Mouse (Mus musculus): ENCODE measurements around the gene Srpk2.
"Not testable (repeated sequence)": the region's sequence is repeated elsewhere in the genome, so short reads cannot be mapped to it uniquely, and the experiment has no call there.

Gene Srpk2

DNA sequence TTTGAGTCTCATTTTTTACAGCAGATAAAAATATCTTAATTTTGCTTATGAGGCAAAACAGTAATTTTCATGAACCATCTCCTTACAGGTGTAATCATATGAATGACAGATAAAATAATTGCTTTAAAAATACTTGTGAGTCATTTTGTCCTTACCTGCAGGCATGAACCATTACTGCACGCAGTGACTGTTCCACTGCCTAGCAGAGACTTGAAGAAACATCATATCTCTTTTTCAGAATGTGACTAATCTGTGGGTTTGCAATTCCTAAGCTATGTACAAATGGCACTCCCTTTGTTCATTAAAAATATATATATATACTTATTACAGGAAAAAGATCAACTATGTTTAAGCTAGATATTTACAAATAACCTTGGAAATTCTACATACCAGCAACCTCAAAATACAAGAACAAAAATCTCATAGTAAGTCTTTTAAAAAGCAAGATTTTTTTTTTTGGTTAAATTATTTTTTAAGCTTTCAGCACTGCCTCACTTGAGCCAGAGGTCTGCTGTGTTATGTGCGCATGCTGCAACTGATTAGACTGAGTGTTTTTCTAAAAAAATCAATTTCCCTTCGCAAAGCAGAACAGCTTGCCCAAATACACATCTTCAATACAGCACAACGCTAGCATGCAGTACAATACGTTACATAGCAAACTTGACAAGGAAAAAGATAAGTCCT is 68.7 kb downstream of the Srpk2 start:
- DNase-seq (ENCODE audit: low spot score in 2 of 2) = no peak

DNA sequence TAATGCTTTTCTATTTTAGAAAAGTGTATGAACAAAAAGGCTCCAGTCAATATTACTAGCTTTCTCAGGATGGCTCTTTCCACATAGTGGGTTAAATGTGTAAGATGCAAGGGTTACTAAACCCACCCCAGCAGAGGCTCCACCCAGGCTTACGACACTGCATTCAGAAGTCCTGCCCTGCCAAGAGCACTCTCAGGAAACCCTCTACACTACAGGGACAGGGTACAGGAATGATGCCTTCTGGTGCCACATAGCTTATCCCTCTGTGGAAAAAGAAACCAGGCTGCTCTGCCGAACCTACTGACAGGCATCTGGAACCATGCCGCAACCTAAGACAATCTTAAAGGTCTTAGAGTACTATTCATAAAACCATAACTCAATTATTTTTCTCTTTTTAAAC is 71.6 kb downstream of the Srpk2 start:
- DNase-seq (ENCODE audit: low spot score in 2 of 2) = no peak

DNA sequence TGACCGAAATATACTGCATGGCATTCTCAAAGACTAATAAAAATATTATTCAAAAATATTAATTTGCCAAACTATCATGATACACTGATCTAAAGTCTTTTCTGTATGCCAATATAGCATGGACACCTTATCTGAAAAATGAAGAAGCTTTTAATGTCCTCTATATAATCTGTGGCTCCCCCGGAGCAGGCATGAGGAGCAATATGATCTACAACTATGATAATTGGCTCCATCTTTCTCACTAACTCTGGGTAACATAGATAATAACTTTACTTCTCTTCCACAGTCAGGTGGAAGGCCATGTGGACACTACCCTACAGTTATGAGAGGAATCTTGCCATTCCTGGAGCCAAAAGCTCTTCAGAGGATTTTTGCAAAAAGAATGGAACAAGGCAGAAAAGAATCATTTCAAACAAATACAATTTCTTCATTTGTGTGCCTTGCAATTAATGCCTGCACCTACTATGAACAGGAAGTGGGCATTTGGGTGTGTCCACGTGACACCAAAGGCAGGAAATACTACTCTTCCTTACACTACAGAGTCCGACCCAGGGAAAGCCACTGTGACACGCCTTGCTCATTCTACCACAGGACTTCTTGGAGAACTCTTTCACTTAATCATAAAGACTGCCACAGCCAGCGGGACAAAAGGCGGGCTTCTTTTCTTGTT is 80.2 kb downstream of the Srpk2 start:
- DNase-seq (ENCODE audit: low spot score in 2 of 2) = no peak

DNA sequence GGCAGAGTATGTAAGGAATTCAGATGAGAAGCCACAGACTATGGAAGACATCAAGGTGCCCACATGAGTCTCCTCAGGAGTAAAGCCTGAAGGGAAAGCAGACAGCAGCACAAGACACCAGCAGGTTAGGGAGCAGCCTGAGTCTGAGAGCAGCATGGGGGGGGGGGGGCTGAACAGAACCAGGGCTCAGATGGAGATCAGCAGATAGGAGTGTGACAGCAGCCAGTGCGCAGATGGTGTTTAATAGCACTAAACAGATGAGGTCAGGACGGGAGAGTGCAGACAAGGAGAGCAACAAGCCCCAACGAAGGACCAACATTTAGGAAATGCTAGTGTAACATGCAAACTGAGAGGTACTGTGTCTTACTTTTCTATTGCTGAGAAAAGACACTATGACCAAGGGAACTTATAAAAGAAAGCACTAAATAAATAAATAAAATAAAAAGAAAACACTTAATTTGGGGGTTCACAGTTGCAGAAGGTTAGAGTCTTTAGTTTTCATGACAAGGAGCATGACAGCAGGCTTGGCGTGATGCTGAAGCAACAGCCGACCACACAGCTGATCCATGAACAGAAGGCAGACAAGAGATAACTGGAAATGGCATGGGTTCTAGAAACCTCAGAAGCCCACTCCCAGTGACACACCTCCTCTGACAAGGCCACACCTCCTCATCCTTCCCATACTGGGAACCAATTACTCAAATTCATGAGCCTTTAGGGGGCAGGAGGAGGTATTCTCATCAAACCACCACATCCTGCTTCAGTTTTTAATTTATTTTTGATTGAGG is 84.5 kb downstream of the Srpk2 start:
- no peak for DNase-seq (ENCODE audit: low spot score in 2 of 2)

DNA sequence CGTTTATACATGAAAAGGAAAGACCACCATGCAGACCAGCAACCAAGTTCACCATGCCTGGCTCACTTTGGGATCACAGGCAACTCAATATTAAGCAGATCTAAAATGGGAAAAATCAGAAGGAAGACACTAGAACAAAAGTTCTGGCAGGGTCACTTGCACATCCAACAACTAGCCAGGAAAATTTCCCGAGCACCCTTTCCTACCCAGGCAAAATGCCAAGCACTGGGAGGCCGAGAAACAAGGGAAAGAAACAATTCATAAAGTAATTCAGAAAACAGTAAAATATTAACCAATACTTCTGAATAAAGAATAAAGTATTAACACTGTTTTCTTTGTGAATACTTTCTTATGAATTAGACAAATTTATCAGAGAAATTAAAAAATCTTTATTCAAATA is 85.2 kb downstream of the Srpk2 start:
- DNase-seq (ENCODE audit: low spot score in 2 of 2) = no peak

DNA sequence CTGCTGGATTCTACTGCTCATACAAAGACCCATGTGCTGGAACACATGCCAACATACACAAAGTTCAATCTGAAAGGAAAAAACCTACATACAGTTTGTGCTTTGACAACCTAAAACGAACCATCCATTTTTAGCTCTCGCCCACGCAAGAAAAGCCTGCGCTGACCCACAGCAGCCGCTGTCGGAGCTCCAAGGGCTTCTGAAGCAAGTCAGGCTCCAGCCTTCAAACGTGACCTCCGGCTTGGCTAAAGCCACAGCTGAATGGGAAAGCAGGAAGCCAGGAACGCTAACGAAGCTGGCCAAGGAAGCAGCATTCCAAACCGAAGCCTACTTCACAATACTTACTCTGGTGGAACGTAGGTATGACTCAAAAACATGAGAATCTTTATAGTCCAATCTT is 85.9 kb downstream of the Srpk2 start:
- peak; percentile 27 to 46 for DNase-seq (ENCODE audit: low spot score in 2 of 2)

DNA sequence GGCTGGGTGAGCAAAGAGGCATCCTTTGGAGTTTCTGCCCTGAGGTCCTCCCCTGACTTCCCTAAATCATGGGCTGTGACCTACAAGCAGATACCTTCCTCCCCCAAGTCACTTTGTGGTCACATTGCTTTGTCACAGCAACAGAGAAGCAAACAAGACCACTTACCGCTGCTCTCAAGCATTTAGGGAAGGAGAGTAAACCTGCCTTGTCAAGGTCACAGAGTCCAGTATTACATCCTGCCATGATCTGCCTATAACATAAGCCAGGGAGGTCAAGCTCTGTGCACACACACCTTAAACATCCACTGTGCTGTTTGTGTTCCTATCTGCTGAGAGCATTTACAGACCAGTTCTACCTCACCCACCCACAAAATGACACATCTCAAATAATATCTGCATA is 86.4 kb downstream of the Srpk2 start:
- DNase-seq (ENCODE audit: low spot score in 2 of 2) = no peak

DNA sequence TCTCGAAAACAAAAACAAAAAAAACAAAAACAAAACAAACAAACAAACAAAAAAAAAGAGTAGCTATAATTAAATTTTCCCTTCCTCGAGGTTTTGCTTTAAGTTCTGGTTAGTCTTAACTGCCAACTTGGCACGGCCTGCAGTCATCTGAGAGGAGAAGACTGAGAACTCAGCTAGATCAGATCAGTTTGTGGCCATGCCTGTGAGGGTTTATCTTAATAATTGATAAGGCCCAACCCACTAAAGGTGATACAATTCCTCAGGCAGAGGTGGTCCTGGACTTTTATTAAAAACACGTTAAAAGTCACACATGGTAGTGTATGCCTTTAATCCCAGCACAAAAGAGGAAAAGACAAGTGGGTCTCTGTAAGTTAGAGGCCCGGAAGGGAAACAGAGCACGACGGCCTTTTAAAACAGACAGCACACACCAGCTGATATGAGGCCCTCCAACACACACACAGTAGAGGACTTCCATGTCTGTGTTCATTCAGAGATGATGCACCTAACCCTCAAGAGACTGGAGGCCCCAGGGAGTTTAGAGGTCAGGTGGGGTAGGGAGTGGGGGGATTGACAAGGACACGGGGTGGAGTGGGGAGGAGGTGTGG is 87.1 kb downstream of the Srpk2 start:
- no peak for DNase-seq (ENCODE audit: low spot score in 2 of 2)

DNA sequence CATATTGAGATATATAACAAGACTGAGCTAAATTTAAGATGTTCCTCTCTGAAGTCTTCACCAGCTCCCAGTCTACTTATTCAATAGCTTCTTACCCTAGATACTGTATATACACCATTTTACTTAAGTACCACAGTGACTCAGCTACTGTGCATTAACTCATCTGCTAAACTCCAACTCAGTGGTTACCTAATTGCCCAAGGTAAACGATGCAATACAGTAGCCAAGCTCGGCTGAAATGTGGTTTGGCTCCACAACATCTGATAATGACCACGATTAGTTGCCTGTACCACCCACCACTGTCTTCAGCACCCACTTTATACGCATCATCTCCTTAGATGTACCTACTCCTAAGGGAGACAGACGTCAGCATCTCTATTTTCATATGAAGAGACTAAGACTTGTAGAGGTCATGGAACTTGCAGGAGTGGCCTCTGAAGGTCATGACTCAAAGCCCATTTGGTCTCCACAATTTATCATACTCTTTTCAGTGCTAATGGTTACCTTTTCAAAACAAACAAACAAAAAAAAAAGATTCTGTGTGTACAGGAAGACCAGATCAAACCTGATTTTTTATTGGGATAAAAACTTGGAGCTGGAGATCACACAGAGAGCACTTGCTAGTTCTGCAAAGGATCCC is 88.0 kb downstream of the Srpk2 start:
- DNase-seq (ENCODE audit: low spot score in 2 of 2) = no peak

DNA sequence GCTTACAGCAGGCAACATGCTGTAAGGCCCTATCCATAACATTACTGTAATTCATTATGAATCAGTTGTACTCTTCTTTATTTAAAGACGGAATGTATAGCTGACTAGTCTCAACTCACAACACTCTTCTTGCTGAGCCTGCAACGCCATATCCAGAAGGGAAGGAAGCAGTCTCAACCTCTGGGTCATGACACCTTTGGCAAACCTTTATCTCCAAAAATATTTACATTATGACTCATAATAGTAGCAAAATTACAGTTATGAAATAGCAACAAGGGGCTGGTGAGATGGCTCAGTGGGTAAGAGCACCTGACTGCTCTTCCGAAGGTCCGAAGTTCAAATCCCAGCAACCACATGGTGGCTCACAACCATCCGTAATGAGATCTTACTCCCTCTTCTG is 94.1 kb downstream of the Srpk2 start:
- DNase-seq (ENCODE audit: low spot score in 2 of 2) = not testable (repeated sequence)

DNA sequence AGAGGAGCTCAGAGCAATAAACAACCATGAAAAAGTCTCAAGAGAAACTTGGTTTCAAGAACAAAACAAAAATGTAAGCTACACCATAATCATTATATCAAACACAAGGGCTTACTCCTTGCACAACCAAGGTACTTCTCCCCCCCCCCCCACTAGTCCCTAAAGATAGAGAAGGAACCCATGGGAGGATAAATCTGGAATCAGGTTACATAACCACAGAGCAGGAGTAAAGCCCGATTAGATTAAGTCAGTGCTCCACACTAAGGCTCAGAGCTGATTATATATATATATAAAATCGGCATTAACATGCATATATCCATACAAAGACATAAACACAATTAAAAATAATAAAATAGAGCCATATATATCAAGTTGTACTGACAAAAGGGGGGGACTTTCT is 96.8 kb downstream of the Srpk2 start:
- DNase-seq (ENCODE audit: low spot score in 2 of 2) = no peak

DNA sequence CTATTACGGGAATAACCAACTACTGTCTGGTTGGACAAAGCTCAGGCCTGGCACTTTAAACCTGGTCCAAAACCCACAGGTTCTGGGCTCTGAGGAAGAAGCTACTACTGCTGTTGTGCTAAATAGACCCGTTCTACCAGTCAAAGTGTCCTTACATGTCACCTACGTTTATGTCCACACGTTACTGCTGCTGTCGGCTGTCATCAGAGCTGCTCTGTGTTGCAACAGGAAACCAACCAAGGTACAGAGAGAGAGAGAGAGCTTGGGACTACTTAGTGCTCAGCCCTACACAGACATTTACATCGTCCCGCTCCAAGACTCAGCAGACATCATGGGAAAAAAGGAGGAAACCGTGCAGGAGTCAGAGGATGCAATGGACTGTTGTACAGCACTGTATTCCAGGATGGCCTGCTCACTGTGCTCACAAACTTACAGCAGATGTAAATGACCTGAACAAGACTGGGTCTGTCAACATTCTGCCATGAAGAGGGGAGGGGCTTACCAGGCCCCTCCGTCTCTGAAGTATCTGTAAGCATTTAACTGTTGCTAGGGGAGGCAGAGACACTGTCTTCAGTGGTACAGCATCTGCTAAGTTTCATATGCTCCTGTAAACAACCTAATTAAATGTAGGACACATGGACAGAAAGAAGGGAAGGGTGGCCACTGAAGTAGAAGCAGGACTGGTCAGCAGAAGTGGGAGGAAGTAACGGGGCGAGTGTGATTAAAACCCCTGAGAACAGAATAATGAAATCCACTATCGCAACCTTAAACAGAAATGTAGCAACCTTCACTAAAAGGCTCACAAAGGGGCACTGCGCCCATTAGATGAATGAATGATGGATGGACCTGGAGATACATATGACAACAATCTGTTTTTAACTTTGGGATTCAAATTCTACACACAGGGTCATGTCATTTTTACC is 97.6 kb downstream of the Srpk2 start:
- DNase-seq (ENCODE audit: low spot score in 2 of 2) = no peak

DNA sequence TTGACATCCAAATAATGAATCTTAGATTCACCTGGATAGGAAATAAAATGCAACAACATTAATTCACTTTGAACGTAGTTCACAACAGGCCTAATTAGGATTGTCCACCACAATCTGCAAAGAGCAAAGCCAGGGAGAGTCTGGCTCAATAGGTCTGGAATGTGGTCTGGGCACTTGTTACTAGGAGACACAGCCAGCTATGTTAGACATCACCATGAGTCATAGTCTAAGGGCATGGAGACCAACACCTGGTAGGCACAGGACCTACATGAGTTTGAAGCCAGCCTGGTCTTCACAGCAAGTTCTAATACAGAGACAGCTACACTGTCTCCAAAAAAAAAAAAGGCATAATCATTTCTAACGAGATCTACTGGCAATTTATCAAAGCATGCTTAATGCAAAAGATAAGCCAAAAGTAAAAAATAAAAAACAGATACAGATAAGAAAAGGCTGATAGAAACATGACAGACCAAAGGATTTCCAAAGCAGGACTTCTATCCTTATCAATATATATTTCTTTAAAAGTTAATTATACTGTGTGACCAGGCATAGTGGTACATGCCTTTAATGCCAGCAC is 102.8 kb downstream of the Srpk2 start:
- no peak for DNase-seq (ENCODE audit: low spot score in 2 of 2)

DNA sequence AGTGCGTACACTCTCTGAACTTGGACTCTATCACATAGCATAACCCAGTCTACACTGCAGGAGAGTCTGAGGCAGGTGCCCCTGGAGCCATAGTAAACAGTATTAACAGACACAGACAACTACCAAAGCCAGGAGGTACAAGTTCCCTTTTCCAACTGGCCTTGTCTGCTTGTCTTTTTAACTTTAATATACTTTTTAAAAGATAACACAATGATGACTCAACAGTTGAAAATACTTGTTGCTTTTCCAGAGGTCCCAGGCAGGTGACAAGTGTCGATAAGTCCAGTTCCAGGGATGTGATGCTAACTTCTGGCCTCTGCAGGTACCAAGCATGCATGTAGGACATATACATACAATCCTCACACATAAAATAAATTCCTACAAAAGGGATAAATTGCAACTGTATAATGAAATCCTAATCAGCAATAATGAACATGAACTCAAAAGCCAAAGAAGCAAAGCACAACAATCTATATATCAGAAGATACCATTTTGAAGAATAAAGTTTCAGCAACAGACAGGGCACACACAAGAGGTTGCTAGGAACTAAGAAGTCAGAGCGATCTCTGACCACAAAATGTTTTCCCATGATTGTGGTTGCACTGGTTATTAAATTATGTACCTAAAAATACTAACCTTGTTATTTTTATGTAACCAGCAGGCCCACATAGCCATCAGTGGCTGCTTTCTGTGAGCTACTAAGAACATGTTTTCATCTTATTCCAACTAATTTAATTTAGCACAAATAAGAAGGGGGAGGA is 105.1 kb downstream of the Srpk2 start:
- DNase-seq (ENCODE audit: low spot score in 2 of 2) = no peak

DNA sequence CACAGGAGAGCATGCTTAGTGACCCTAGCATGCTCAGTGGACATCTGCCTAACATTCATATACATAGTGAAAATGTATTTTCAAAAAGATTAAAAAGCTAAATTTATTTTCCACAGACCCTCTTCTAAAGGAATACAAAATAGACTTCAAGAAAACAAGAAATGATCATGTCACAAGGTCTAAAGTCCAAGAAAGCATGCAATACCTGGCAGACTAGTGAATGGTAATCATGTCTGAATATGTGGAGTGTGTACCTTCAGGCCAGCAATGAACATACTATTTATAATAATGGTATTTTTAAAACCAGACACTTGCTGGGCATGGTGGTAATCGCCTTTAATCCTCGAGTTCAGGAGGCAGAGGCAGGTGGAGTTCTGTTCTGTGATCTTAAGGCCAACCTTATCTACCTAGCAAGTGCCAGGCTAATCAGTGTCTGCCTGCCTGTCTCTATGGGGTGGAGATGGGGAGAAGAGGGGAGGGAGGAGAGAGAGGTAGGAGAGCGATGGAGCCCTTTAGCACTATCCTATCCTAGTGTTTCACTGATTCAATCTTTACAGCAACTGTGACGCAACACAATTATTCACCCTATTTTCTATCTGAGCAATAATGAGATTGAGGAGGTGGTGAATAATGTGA is 106.0 kb downstream of the Srpk2 start:
- no peak for DNase-seq (ENCODE audit: low spot score in 2 of 2)

DNA sequence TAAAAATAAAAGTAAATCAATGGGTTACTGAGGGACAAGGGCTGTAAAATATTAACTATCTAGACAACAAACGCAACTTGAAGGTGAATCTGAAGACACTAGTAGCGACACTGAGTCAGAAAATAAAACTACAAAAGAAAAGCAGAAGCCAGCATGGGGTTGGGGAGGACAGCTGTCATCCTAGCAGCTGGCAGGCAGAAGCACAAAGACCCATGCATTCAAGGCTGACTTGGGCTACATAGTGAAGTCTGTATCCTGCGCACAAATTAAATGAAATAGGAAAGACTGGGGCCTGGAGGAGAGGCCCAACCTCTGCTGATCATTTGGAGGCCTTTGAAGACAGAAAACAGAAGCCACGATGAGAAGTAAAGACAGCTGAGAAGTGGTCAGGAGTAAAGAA is 106.6 kb downstream of the Srpk2 start:
- DNase-seq (ENCODE audit: low spot score in 2 of 2) = no peak

DNA sequence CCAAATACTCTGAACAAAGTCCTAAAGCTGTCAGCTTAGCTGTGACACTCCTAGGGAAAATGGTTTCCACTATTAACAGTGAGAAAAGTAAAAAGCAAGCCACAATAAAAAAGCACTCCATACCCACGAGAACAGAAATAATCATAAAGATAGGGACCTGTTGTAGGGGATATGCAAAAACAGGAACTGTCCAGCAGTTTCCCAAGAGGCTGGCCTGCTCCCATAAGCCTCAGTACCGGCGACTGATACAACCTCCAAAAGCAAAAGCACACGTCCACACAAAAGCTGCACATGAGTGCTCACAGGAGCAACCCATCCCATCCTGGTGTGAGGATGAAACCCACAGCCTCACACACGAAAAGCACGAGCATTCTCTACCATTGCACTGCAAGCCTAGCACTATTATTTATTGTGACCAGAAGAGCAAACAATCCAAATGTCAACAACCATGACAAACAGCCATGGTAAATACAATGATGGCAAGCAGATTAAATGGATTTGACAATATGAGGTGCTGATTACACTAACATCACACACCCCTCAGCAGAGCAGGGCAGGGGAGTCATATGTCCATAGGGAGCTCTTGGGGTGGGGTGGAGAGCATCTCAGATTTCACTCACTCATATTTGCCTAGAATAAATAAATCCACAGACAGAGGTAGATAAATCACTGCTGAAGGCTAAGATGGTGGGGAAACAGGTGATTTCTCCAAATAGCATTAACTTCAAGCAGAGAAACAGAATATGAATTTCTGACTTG is 107.9 kb downstream of the Srpk2 start:
- DNase-seq (ENCODE audit: low spot score in 2 of 2) = no peak

DNA sequence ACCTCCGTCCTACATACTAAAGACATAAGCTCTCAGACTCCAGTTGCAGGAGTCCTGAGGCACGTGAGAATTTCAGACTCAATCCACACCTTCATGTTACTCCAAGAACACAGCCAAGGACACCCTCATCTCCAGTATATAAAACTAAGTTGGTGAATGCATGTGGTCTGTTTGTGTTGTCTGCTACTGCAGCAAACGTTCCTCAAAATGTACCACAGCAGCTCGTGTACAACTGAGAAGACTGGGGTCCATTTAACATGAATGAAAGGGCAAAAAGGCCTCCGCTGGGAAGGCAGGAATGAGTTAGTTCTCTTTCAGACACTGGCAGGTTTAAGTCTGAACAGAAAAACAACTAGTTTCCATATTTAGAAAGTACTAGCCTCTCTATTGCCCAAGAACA is 110.5 kb downstream of the Srpk2 start:
- no peak for DNase-seq (ENCODE audit: low spot score in 2 of 2)

DNA sequence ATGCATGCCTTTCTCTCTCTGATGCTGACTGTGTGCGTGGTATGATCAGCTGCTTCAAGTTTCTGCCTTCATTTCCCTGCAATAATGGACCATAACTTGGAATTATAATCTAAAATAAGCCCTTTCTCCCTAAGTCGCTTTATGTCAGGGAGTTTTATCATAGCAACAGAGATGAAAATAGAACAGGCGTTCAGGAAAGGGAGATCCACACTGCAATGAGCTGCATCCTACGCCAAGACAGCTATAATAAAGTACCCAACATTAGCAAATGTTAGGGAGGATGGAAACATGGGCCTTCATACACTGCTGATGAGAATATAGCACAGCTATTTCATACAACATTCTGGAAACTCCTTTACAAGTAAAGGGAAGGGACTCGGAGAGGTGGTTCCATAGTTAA is 116.2 kb downstream of the Srpk2 start:
- no peak for DNase-seq (ENCODE audit: low spot score in 2 of 2)
